Mouse (Mus musculus): ENCODE data around the gene Ccdc188. TPM values are rescaled to one million over a fixed set of nuclear protein-coding genes. Genes with fewer than 3 reads are reported as not detected.

Gene Ccdc188
- polyA plus RNA-seq, 1 experiment from 2014 or later, result not detected

DNA sequence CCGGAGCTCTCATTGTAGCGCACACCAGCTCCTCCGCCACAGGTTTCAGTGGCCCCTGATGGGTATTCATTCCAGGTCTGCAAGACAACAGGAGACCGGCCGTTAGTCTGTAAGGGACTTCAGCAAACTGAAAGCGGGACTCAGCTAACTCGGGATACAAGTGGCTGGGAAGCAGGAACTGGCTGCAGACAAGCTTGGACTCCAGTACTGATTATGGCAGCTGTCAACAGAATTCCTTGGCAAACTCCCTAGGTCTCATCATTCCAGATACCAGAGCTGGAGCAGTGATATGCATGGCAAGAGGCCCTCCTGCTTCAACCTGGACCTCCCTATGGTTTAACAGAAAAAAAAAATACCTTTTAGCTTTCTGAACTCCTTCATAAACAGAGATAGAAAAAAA lies 2.8 kb upstream of the Ccdc188 start:
- peak overlapping the region; percentile 53 for H3K9ac ChIP-seq
- H3K4me3 ChIP-seq (replicated peaks; ENCODE audit: low read length), result peak overlapping the region; percentile 26
- ATAC-seq (ENCODE audit: low FRiP score) (no peak), DNase-seq (ENCODE audit: low spot score) (peak; percentile 29)
- H3K27ac ChIP-seq, result peak overlapping the region; percentile 92
- peaks cover 51% of the 10 kb centered on the region for H3K4me1 ChIP-seq (replicated peaks; ENCODE audit: control insufficient read depth, insufficient read depth, low read length)
- peak overlapping the region; percentile 53 for H3K4me2 ChIP-seq (replicated peaks)
- no peaks in the 10 kb centered on the region for H3K27me3 ChIP-seq (ENCODE audit: control insufficient read depth, insufficient read depth, low read length)
- WGBS, result 45% methylated on average over 7 of the region's 7 CpGs
- no peaks in the 10 kb centered on the region for H3K36me3 ChIP-seq (replicated peaks; ENCODE audit: control insufficient read depth, insufficient read depth)
- no peaks in the 10 kb centered on the region for H3K9me3 ChIP-seq (ENCODE audit: control insufficient read depth, low read length)

DNA sequence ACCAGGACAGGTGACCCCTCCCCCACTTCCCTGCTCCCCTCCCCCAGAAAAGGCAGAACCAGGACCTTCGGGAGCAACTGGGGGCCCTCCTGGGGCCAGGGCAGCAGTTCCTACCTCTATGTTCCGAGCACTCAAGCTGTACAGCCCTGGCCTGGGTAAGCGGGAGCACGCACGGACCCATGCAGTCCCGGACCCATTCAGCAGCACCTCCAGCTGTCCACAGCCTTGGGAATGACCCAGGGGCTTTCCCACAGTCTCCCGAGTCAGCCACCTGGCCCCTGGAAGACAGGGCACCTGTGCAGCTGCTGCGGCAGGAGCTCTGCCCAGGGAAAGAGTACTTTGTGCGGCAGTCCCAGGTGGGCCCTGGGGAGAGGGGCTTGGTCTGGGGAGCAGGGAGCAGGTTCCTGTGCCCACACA lies 909 bp downstream of the Ccdc188 start:
- no peak overlapping the region for H3K9ac ChIP-seq
- peaks cover 27% of the 10 kb centered on the region for H3K36me3 ChIP-seq (replicated peaks; ENCODE audit: control insufficient read depth, insufficient read depth)
- no peak overlapping the region for H3K4me2 ChIP-seq (replicated peaks)
- 83% methylated on average over 9 of the region's 9 CpGs for WGBS
- no peak overlapping the region for H3K4me3 ChIP-seq (replicated peaks; ENCODE audit: low read length)
- H3K9me3 ChIP-seq (ENCODE audit: control insufficient read depth, low read length), result no peaks in the 10 kb centered on the region
- DNase-seq (ENCODE audit: low spot score) (no peak), ATAC-seq (ENCODE audit: low FRiP score) (no peak)
- peaks cover 39% of the 10 kb centered on the region for H3K4me1 ChIP-seq (replicated peaks; ENCODE audit: control insufficient read depth, insufficient read depth, low read length)
- H3K27ac ChIP-seq, result no peak overlapping the region
- H3K27me3 ChIP-seq (ENCODE audit: control insufficient read depth, insufficient read depth, low read length), result no peaks in the 10 kb centered on the region

DNA sequence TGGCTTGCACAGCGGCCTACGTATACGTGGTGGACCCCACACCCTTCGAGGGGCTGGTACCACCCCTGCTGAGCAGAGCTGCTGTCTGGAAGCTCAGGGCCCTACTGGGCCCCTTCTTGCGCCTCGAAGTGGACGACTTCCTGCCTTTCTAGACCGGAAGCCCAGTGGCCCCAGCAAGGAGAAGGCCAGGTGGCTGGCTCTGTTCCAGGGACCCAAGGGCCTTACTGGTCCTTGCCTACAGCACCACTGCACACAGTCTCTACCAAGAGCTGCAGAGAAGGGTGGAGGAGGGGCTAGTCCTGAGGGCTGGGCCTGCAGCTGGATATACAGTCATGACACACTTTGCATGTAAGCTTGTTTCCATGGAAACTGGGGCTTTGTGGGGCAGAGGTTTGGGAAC lies 2.3 kb downstream of the Ccdc188 start:
- Histone ChIP-seq H3K4me2 (replicated peaks) (no peak overlapping the region), H3K36me3 (replicated peaks; ENCODE audit: control insufficient read depth, insufficient read depth) (peaks cover 42% of the 10 kb centered on the region), H3K27me3 (ENCODE audit: control insufficient read depth, insufficient read depth, low read length) (no peaks in the 10 kb centered on the region), H3K27ac (no peak overlapping the region), H3K4me3 (replicated peaks; ENCODE audit: low read length) (no peak overlapping the region), H3K4me1 (replicated peaks; ENCODE audit: control insufficient read depth, insufficient read depth, low read length) (peaks cover 26% of the 10 kb centered on the region), H3K9me3 (ENCODE audit: control insufficient read depth, low read length) (no peaks in the 10 kb centered on the region), H3K9ac (no peak overlapping the region)
- WGBS, result 58% methylated on average over 8 of the region's 8 CpGs
- DNase-seq (ENCODE audit: low spot score), result no peak
- ATAC-seq (ENCODE audit: low FRiP score), result 0 out of 2 replicates have a peak, but pooled peaks have one; percentile 26

DNA sequence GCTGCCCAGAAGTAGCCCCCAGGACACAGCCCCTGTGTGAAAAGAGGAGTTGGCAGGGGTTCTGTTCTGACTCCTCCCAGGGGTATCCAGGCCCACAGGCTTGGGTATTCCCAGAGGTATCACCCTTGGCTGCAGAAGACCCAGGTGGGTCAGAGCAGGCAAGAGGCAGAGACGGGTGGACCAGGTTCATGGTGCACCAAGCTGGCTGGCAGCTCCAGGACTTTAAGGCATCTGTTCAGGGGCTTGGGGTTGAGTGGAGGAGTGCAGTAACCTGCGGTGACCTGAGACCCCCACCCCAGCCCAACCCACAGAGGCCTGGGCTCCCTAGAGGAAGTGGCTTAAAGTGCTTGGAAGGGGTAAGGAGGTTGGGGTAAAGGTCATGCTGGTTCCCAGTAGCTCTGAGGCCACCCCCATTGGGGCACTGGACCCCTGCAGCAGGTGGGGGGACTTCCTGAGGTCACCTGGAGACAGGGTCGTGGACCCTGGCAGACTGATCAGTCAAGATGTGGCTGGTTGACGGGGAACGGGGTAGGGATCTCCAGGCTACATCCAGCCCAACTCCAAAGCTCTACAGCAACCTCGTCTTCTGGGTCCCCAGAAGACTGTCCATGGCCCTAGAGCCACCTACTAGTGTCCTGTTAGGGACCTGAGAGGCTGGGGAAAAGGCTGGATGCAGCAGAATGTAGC lies 3.3 kb downstream of the Ccdc188 start:
- Histone ChIP-seq H3K27ac (no peak overlapping the region), H3K4me3 (replicated peaks; ENCODE audit: low read length) (no peak overlapping the region), H3K36me3 (replicated peaks; ENCODE audit: control insufficient read depth, insufficient read depth) (peaks cover 52% of the 10 kb centered on the region), H3K9ac (no peak overlapping the region), H3K4me1 (replicated peaks; ENCODE audit: control insufficient read depth, insufficient read depth, low read length) (peaks cover 17% of the 10 kb centered on the region), H3K27me3 (ENCODE audit: control insufficient read depth, insufficient read depth, low read length) (no peaks in the 10 kb centered on the region), H3K4me2 (replicated peaks) (no peak overlapping the region), H3K9me3 (ENCODE audit: control insufficient read depth, low read length) (no peaks in the 10 kb centered on the region)
- DNase-seq (ENCODE audit: low spot score) (no peak), ATAC-seq (ENCODE audit: low FRiP score) (no peak; the same call in 1 of the 2 replicates)
- WGBS, result 88% methylated on average over 6 of the region's 6 CpGs

DNA sequence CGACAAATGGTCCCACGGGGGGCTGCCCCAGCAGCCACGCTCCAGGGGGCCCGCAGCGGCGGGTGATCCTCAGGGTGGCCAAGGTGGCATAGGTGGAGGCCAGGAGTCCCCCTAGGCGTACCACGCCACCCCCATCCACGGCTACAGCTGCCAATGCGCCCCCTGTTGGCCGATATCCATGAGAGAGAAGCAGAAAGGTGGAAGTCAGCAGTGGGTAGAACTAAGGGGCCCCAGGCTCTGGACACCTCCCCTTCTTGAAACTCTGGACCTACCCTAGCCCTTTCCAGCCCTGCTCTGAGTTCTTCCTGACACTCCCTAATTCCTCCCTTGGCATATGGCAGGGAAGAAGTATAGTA lies 3.8 kb downstream of the Ccdc188 start:
- WGBS, result 74% methylated on average over 11 of the region's 11 CpGs
- H3K4me1 ChIP-seq (replicated peaks; ENCODE audit: control insufficient read depth, insufficient read depth, low read length), result peaks cover 13% of the 10 kb centered on the region
- DNase-seq (ENCODE audit: low spot score) (no peak), ATAC-seq (ENCODE audit: low FRiP score) (no peak)
- no peak overlapping the region for H3K4me2 ChIP-seq (replicated peaks)
- H3K36me3 ChIP-seq (replicated peaks; ENCODE audit: control insufficient read depth, insufficient read depth), result peaks cover 57% of the 10 kb centered on the region
- H3K4me3 ChIP-seq (replicated peaks; ENCODE audit: low read length), result no peak overlapping the region
- H3K9ac ChIP-seq, result no peak overlapping the region
- H3K27ac ChIP-seq, result no peak overlapping the region
- no peaks in the 10 kb centered on the region for H3K27me3 ChIP-seq (ENCODE audit: control insufficient read depth, insufficient read depth, low read length)
- H3K9me3 ChIP-seq (ENCODE audit: control insufficient read depth, low read length), result no peaks in the 10 kb centered on the region

DNA sequence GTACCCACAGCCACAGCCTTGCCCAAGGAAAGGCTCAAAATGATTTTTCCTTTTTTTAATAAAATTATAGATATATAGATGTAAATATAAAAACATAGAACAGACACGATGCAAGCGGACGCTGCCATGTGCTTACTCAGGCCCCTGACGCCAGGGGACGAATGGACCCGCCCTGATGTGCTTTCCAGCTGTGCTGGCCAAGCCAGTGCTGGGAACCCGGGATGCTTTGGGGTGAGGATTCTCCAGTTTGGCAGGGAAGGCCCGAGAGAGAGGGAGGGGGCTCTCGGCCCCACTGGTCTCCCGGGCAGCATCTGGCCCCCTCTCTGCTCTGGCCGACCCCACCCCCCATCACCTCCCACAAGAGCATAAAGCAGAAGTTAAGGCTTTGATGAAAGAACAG lies 4.5 kb downstream of the Ccdc188 start:
- WGBS, result 84% methylated on average over 11 of the region's 11 CpGs
- Histone ChIP-seq H3K4me2 (replicated peaks) (no peak overlapping the region), H3K27ac (no peak overlapping the region), H3K27me3 (ENCODE audit: control insufficient read depth, insufficient read depth, low read length) (no peaks in the 10 kb centered on the region), H3K4me3 (replicated peaks; ENCODE audit: low read length) (no peak overlapping the region), H3K9me3 (ENCODE audit: control insufficient read depth, low read length) (no peaks in the 10 kb centered on the region), H3K36me3 (replicated peaks; ENCODE audit: control insufficient read depth, insufficient read depth) (peaks cover 62% of the 10 kb centered on the region), H3K9ac (no peak overlapping the region), H3K4me1 (replicated peaks; ENCODE audit: control insufficient read depth, insufficient read depth, low read length) (peaks cover 13% of the 10 kb centered on the region)
- DNase-seq (ENCODE audit: low spot score) (no peak), ATAC-seq (ENCODE audit: low FRiP score) (no peak)

DNA sequence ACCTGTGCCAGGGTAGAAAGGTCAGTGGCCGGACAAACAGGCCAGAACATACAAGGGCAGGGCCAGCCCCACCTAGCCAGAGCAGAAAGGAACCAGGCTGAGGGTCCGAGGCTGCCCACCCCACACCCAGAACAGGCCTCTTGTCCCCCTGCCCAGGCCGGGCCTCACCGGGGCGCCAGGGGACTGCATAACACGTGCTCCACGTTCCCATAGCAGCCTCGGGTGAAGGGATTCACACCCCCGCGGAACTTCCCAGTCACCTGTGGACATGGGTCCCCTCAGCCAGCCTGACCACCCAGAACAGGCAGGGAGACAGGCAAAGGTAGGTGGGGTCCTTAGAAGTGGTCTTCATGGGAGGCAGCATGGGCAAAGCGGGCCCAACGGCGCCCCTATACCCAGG lies 9.5 kb downstream of the Ccdc188 start:
- peaks cover 67% of the 10 kb centered on the region for H3K36me3 ChIP-seq (replicated peaks; ENCODE audit: control insufficient read depth, insufficient read depth)
- DNase-seq (ENCODE audit: low spot score), result no peak
- no peak for ATAC-seq (ENCODE audit: low FRiP score)

DNA sequence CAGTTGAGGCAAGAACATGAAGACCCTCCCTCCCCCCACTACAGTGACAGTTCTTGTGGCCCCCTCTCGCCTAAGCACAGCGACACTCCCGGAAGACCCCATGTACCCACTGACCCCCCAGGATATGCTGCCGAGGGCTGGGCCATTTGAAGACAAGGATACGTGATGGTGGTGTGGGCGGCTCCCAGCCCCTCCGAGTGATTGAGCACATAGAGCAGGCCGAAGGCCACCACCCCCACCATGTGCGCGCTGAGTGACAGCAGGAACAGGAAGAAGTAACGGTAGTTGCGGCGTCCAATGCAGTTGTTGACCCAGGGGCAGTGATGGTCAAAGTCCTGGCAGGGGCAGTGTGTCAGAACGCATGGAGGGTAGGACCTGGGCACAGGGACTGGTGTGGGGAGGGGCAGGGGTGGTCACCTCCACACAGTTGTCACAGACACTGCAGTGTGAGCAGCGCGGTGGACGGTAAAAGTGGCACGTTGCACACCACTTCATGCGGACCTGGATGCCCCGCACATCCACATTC lies 10.3 kb downstream of the Ccdc188 start:
- H3K36me3 ChIP-seq (replicated peaks; ENCODE audit: control insufficient read depth, insufficient read depth), result peaks cover 60% of the 10 kb centered on the region
- ATAC-seq (ENCODE audit: low FRiP score) (no peak), DNase-seq (ENCODE audit: low spot score) (no peak)
- no peaks in the 10 kb centered on the region for H3K9me3 ChIP-seq (ENCODE audit: control insufficient read depth, low read length)
- no peak overlapping the region for H3K4me3 ChIP-seq (replicated peaks; ENCODE audit: low read length)
- 94% methylated on average over 20 of the region's 20 CpGs for WGBS
- no peak overlapping the region for H3K27ac ChIP-seq
- H3K27me3 ChIP-seq (ENCODE audit: control insufficient read depth, insufficient read depth, low read length), result no peaks in the 10 kb centered on the region
- H3K4me1 ChIP-seq (replicated peaks; ENCODE audit: control insufficient read depth, insufficient read depth, low read length), result peaks cover 3% of the 10 kb centered on the region; the same call in 1 of the 2 replicates
- H3K4me2 ChIP-seq (replicated peaks), result no peak overlapping the region
- no peak overlapping the region for H3K9ac ChIP-seq

More for the DNA sequence above, 9.5 kb downstream of the Ccdc188 start:
- Histone ChIP-seq H3K4me1 (replicated peaks; ENCODE audit: control insufficient read depth, insufficient read depth, low read length) (peaks cover 3% of the 10 kb centered on the region; the same call in 1 of the 2 replicates), H3K9me3 (ENCODE audit: control insufficient read depth, low read length) (no peaks in the 10 kb centered on the region), H3K27me3 (ENCODE audit: control insufficient read depth, insufficient read depth, low read length) (no peaks in the 10 kb centered on the region), H3K4me3 (replicated peaks; ENCODE audit: low read length) (no peak overlapping the region), H3K4me2 (replicated peaks) (no peak overlapping the region), H3K27ac (no peak overlapping the region), H3K9ac (no peak overlapping the region)
- WGBS, result 93% methylated on average over 13 of the region's 13 CpGs

DNA sequence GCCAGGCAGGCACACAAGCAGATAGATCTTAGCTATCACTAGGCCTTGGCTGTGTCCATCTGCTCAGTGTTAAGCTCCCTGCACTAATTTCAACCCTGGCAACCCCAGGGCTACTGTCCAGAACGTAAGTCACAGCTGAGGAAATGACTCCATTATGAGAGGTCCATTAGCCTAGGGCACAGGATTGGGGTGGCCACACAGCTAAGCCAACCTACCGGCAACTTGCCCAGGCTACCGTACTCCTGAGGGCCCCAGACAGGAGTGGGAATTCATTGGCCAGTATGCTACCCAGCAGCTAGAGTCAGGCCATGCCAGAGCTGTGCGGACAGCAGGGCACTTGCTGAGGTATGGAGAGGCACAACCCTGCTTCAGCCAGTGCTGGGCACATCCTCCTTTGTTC lies 11.2 kb downstream of the Ccdc188 start:
- no peaks in the 10 kb centered on the region for H3K9me3 ChIP-seq (ENCODE audit: control insufficient read depth, low read length)
- 85% methylated on average over 4 of the region's 4 CpGs for WGBS
- H3K27me3 ChIP-seq (ENCODE audit: control insufficient read depth, insufficient read depth, low read length), result no peaks in the 10 kb centered on the region
- H3K36me3 ChIP-seq (replicated peaks; ENCODE audit: control insufficient read depth, insufficient read depth), result peaks cover 51% of the 10 kb centered on the region
- H3K4me3 ChIP-seq (replicated peaks; ENCODE audit: low read length), result no peak overlapping the region
- DNase-seq (ENCODE audit: low spot score) (no peak), ATAC-seq (ENCODE audit: low FRiP score) (no peak)
- no peak overlapping the region for H3K4me2 ChIP-seq (replicated peaks)
- no peak overlapping the region for H3K27ac ChIP-seq
- no peak overlapping the region for H3K9ac ChIP-seq
- peaks cover 11% of the 10 kb centered on the region for H3K4me1 ChIP-seq (replicated peaks; ENCODE audit: control insufficient read depth, insufficient read depth, low read length)
